In genomic region chr3:115403330-115403986, GRCm38 (mm10) we compare ENCODE assay signal across 33 mouse cellular contexts.
"Had no signal": no experiment of that assay in that cellular context is flagged by ENCODE, and none has a peak within 500 bp of the region (broad histone marks: within the 10 kb centered on the region; RNA-seq: fewer than 3 reads in every experiment).

No protein-coding gene starts in this region.

- ATAC-seq: hindbrain, embryonic 16.5 days; hindbrain, postnatal 0 days; inflammation-experienced regulatory T-cells, adult 6 months had no signal

- H3K4me2 ChIP-seq: heart, embryonic 11.5 days; heart, embryonic 12.5 days; heart, embryonic 13.5 days; heart, embryonic 15.5 days; hindbrain, embryonic 12.5 days; hindbrain, embryonic 13.5 days; hindbrain, embryonic 14.5 days; hindbrain, embryonic 15.5 days; kidney, embryonic 15.5 days had no signal

- H3K27me3 ChIP-seq: heart, embryonic 12.5 days; heart, embryonic 13.5 days; heart, embryonic 15.5 days; hindbrain, embryonic 12.5 days; hindbrain, embryonic 13.5 days; hindbrain, embryonic 15.5 days; kidney, embryonic 15.5 days had no signal

- H3K4me1 ChIP-seq: heart, embryonic 10.5 days; heart, embryonic 12.5 days; heart, embryonic 13.5 days; heart, embryonic 15.5 days; hindbrain, embryonic 10.5 days; hindbrain, embryonic 12.5 days; hindbrain, embryonic 13.5 days; hindbrain, embryonic 15.5 days; kidney, embryonic 15.5 days had no signal

- H3K9ac ChIP-seq: heart, embryonic 12.5 days; heart, embryonic 13.5 days; heart, embryonic 15.5 days; hindbrain, embryonic 12.5 days; hindbrain, embryonic 13.5 days; hindbrain, embryonic 14.5 days; hindbrain, embryonic 15.5 days; kidney, embryonic 15.5 days had no signal

- H3K4me3 ChIP-seq: heart, embryonic 10.5 days; heart, embryonic 12.5 days; heart, embryonic 13.5 days; heart, embryonic 15.5 days; hindbrain, embryonic 10.5 days; hindbrain, embryonic 12.5 days; hindbrain, embryonic 13.5 days; hindbrain, embryonic 15.5 days; kidney, embryonic 15.5 days; layer of hippocampus, adult 2 months; left cerebral cortex, adult 2 months had no signal

- H3K36me3 ChIP-seq: heart, embryonic 10.5 days; heart, embryonic 12.5 days; heart, embryonic 13.5 days; heart, embryonic 15.5 days; hindbrain, embryonic 10.5 days; hindbrain, embryonic 12.5 days; hindbrain, embryonic 13.5 days; hindbrain, embryonic 15.5 days; kidney, embryonic 15.5 days had no signal

- H3K27ac ChIP-seq: heart, embryonic 10.5 days; heart, embryonic 13.5 days; heart, embryonic 15.5 days; hindbrain, embryonic 10.5 days; hindbrain, embryonic 12.5 days; hindbrain, embryonic 13.5 days; hindbrain, embryonic 14.5 days; hindbrain, embryonic 15.5 days; hindbrain, postnatal 0 days; kidney, embryonic 15.5 days; kidney, postnatal 0 days; layer of hippocampus, adult 2 months; left cerebral cortex, adult 2 months had no signal

- DNase-seq: heart, postnatal 10 days; heart, postnatal 14 days; heart, postnatal 36 days; heart, postnatal 4 days; kidney, adult 11 months; kidney, adult 18-20 months; kidney, adult 2 months; kidney, adult 8-10 months; kidney, adult 9 months; kidney, postnatal 10 days; kidney, postnatal 14 days; kidney, postnatal 25 days; kidney, postnatal 36 days; kidney, postnatal 4 days; layer of hippocampus, adult 9-11 months; layer of hippocampus, postnatal 36 days had no signal

- H3K9me3 ChIP-seq: heart, embryonic 10.5 days; heart, embryonic 12.5 days; heart, embryonic 13.5 days; heart, embryonic 15.5 days; hindbrain, embryonic 10.5 days; hindbrain, embryonic 12.5 days; hindbrain, embryonic 13.5 days; hindbrain, embryonic 15.5 days; kidney, embryonic 15.5 days had no signal
